Mouse (Mus musculus) T-helper 1 cell (primary cell): Measurements from ENCODE around the gene Rmnd1.

Source experiments
- in situ Hi-C: fragments of 300-600 bp; cut with MboI, MseI; formaldehyde crosslinking; loops from one replicate; pipeline ENCODE4 v1.15.1; 2025; ENCODE audit warnings: high pct_unique_total_duplicates

The Rmnd1 gene

DNA sequence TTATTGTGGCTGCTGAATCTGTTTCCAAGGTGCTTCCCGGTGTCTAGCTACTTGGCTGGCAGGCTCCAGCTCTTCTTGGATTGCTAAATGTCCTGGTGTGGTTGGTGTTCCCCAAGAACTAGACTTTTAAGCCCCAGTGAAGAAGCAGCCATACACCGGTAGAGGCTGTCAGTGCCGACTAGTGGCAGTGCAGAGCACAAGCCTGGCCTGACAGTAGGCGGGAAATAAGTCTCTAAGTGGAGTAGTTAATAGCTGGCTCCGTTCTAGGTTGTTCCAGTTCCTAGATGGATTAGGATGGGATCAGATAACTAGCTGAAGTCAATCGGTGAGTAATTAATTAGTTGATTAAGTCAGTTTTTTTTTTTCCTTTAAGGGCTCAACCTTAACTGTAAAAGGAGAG lies 40.3 kb downstream of the Rmnd1 start:
- in situ Hi-C loops: no loop called here

DNA sequence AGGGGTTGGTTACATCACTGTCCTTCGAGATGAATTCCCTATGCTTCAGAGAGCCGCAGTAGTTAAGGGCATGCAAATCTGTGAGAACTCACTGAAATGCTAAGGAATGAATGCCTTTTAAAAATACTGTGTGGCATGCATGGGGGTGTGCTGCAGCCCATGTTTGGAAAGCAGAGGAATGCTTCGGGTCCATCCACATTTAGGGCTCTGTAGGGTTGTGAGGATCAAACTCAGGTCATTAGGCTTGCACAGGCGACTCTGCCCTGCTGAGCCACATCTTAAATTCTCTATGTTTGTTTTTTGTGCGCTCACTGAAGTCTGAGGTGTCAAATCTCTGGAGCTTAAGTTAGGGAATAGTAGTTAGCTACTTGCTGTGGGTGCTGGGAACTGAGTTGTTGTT lies 41.1 kb downstream of the Rmnd1 start:
- in situ Hi-C loops: no loop called here

DNA sequence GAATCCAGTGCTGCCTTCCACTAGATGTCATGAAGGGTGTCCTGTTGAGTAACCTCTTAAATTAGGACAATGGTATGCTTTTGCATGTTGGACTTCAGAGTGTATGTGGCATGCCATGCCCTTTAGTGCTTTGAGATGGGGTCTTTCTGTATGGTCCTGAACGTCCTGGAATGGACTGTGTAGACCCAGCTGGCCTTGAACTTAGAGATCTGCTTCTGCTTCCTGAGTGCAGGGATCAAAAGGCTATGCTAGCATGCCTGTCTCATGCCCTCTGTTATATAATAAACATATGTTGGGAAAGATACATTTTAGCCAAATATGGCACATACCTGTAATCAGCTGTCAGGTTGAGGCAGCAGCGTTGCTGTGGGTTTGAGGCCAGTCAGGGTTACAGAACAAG lies 41.6 kb downstream of the Rmnd1 start:
- in situ Hi-C loops: no loop called here

DNA sequence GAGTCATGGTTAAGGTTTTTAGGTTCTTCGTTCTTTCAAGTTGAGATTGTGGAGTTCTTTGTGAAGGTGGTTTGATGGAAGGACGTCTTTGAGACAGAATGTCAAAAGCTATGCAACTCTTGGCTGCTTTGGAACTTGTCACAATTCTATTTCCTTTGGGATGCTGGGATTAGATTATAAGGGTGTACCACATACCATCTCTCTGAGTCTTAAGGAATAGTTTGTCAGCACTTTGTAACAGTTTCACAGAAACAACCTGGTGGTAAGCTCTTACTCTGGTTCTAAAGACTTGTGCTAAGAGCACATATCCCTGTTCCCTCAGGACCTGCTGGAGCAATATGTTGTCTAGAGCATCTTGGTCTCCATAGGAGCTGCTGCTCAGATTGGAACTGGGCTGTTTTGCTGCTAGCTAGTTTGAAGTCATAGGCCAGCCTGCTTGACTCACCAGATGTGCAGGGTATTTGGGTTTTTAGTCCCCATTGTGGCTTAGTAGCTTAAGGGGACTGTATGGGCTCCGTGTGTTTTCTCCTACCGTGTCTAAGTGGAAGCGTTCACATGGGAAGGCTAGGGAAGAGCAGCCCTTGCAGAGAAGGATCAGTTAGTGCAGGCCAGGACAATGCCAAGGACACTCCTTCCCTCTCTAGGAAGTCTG lies 42.6 kb downstream of the Rmnd1 start:
- in situ Hi-C loops: no loop called here

DNA sequence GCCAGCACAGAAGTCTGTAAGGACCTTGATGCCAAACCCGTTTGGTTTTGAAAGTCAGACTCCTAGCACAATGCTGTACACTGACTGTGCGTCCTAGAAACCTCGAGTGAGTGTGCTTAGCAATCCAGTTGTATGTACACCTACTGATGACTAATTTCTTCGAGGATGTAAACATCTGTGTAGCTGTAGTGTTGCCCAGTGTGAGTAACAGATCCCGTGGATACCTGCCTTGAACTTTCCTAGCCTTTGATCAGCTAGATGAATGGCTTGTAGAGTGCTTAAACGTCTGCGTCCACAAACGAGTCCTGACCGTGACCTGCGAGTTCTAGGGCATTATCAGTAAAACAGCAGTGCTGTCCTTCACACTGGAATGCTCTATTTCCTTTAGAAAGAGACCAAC lies 43.2 kb downstream of the Rmnd1 start:
- in situ Hi-C loops: no loop called here

DNA sequence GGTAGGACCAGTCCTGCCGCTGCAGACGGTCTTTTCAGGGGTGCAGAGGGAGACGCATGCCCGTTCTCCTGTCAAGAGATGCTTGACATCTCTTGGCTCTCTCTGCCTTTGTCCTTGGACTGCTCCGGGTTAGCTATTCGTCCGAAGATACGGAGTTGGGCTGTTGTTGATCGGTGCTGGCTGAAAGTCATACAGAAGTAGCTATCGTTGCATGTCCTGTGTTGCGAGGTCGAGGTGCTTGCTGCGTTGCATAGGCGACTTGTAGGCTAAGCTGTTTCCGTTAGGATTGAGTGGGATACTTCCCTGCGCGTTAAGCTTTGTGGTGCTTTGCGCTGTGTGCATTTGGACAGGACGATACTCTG lies 43.8 kb downstream of the Rmnd1 start:
- in situ Hi-C loops: no loop called here

DNA sequence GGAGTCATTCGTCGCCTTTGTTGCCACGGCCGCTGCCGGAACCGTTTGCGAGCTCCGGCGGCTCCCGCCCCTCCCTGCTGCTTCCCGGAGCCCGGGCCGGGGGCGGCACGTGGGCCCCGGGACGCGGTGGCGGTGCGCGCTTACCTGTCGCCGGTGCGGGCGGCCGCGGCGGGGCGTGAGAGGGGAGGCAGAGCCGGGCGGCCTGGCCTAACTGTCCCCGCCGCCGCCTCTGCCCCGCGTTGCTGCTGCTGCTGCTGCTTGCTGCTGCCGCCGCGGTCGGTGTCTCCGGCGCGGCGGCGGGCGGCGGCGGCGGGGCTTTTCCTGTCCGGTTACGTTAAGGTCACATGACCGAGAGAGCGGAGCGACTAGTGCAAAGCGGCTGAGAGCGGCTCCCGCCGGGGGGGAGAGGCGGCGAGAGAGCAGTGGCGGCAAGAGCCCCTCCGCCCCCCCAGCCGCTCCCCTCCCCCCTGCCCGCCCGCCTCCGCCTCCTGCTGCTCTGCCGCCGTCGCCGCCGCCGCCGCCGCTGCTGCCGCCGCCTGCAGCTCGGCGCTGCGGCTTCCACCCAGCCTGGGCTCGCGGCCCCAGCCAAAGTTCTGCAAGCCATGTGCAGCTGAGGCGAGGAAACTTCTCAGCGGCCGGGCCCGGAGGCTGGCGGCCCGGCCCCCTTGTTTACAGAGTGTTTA lies 44.3 kb downstream of the Rmnd1 start, which contains the start of gene Zbtb2:
TSS of gene Zbtb2 (minus strand) at position 408 of the 683 bp plus-strand sequence.
- in situ Hi-C loops: no loop called here

DNA sequence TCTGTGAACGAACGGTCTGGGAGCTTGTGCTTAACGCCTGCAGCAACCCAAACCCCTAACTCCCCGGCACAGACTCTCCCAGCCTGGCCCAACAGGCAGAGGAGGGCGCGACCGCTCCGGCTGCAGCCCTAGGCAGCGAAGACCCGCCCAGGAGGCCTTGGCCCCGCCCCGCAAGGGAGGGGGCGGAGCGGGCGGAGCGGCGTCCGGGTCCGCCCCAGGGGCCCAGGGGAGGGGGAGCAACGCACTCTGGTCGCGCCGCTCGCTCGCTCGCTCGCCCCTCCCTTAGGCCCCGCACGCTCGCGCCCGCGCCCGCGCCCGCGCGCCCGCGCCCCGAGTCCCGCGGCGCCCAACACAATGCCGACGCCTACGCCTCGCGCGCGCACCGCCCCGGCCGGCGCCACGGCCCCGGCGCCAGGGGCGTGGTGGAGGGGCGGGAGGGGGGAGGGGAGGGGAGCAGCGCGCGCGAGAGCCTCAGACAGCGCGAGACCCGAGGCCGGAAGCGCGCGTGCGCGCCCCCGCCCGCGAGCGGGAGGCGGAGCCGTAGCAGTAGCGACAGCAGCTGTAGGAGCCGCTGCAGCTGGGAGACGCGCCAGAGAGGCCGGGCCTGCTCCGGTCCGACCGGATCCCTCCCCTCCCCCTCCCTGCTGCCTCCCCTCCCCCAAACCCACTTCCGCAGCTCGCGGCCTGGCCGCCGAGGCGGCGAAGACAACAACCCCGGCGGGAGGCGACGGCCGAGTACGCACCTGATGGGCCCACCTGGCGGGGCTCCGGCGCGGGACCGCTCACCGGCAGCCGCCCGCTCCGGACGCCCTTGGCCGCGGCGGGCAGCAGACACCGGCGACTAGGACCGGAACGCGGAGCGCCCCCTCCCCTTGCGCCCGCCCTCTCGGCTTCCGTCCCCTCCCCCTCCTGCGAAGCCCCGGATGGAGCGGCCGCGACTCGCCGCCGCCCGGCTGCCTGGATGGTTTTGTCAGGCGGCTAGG lies 45.3 kb downstream of the Rmnd1 start:
- in situ Hi-C loops: no loop called here

DNA sequence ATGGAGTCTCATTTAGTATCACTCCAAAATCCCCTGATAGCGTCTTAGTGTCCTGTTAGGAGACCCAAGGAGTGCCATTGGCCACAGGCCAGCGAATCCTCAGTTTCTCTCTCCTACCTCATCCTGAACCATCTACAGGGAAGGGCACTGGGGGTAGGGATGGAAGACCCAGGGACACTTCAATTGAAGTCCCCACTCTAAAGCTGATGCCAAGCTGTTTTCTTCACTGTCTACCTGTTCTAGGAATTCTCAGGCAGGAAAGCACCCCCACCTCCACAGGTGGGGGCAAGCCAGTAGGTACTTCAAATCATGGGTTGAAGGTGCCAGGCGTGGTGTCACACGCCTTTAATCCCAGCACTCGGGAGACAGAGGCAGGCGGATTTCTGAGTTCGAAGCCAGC lies 47.9 kb downstream of the Rmnd1 start:
- in situ Hi-C loops: no loop called here

DNA sequence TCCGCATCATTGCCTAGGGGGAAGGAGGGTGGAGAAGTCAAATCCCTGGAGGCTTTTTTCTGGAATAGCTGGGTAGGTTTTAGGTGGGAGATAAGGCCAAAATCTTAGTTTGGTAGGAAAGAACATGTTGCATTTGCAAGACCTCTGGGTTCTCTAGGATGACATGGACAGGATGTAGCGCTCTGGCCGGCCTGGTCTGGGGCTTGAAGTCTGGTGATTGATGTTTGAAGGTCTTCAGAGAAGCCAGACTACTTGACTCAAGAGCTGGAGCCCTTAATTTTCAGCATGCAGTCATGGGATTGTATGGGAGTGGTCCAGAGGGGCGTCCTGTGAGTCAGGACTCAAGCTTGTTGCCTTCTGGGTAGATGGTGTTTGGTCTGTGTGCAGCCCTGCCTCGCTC lies 51.4 kb downstream of the Rmnd1 start:
- in situ Hi-C loops: no loop called here

DNA sequence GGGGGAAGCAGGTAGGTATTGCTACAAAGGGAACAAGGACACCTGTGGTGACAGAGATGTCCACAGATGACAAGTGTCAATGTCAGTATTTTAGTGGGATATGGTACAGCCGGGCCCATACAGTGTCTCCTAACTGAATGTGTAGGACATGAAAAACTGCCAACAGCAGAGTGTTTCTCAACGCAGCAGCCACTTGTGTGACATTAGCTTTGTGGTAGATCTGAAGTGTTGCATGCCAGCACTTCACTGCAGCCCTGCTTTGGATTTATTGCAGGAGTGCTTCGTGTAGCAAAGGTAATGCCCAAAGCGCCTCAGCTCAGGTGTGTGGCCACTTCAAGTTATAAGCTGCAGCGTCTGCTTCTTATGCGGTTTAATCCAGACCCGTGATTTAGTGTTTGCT lies 55.3 kb downstream of the Rmnd1 start:
- in situ Hi-C loops: no loop called here

DNA sequence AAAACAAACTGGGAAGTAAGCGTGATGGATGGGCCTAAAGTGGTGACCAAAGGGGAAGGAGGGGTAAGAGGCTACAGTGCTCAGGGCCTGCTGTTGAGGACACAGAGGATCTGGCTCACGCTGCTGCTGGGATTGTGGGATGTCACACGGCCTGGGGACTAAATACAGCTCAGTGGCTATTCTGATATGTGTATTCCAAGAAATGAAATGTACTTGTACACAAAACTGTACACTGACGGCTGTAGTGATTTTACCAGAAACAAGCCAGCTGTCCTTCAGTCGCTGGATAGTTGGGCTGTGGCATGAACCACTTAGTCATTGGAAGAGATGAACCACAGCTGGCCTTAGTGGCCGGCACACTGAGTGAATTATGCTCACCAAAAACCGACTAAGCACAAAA lies 55.7 kb downstream of the Rmnd1 start:
- in situ Hi-C loops: no loop called here

DNA sequence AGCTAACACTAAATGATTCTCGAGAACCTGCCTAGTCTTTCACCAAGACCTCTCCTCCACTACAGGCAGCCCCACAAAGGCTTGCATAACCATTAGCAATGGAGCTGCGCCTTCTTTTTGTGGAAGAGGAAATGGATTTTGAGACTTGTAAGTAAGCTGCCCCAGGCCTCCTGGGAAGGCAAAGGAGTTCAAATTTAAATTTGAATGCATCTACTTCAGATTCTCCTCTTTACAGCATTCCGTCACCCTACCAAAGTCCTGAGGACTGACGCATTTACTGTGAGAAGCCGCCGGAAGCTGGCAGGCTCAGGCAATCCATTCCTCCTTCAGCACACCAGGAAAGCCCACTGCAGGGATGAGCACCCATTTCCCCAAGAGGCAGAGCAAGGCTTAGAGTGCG lies 56.9 kb downstream of the Rmnd1 start:
- in situ Hi-C loops: no loop called here

DNA sequence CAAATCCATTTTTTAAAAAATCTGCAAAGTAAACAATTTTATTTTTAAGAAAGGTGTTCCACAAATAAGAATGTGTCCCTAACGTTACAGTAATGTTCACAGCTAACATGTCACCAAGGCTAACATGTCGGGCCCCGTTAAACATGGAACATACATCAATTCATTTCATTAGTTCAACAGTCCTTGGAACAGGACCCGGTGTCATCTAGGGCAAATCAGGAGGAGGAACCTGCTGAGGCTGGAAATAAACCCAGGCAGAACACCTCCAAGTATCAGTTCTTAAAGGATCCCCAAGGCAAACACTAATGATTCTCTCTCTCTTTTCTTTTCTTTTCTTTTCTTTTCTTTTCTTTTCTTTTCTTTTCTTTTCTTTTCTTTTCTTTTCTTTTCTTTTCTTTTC lies 57.5 kb downstream of the Rmnd1 start:
- in situ Hi-C loops: no loop called here

DNA sequence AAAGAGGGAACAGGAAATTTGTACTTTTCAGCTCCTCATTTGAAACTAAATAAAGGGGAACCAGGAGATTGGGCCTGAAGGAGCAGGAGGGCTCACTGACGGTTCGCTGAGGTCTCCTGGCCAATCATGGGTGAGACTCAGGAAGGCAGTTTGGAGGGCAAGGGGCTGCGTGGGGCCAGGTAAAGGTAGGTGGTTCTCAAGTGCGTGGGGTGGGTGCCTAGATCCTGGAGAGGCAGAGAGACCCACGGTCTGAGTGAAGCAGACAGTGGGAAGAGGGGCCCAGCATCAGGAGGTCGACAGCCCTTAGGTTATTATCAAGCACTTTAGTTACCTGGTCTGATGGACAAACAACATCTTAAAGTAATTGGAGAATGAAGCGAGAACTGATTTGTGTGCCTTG lies 57.9 kb downstream of the Rmnd1 start:
- in situ Hi-C loops: no loop called here

DNA sequence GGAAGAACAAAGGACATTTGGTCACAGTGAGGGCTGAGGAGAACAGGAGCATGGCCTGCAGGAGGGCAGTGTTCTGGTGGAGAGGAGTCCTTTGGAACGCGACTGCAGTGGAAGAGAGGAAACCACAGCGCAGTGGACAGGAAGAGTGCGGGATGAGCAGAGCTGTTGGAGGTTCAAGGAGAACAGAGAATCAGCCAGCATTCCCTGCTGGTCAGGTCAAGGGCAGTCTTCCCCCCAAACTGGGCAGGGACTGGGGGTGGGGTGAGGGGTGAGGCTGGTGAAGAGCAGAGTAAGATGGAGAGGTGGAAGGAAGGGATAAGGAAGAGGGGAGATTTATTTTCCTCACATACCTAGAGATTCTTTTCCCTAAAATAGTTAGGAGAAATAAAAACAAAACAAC lies 58.6 kb downstream of the Rmnd1 start:
- in situ Hi-C loops: no loop called here

DNA sequence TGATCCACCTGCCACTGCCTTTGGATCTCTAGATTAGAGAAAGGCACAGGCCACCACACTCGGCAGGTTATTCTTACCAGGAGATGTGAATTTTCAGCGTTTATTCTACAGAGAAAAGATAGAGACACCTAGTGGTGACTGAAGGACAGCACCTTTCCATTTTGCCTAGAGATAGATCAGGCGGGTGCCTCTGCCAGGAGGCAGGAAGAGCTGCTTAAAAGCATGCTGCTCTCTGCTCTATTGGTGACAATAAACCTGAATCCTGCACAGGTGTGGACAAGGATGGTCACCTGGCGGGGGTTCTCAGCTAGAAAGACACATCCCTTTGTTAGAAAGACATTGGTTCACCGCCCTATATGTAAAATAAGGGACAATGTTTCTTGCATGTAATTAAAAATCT lies 60.2 kb downstream of the Rmnd1 start:
- in situ Hi-C loops: no loop called here

DNA sequence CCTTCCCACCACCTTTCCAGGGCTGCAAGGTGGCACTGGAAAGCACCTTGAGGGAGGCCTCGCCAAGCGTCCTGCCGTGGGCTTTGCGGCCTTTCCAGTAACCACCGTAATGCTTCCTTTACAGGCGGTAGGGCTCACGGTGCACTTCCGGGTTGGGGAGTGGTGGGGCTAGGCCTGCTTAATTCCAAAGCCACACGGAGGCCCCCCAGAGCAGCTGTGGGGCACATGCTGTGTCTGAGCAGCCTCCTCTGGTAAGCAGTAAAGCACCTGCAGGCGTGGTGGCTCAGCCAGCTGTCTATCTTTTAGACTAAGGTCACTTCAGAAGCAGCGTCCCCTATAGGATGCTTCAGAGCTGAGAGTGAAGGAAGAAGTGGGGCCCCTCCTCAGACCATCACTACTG lies 62.1 kb downstream of the Rmnd1 start:
- in situ Hi-C loops: no loop called here

DNA sequence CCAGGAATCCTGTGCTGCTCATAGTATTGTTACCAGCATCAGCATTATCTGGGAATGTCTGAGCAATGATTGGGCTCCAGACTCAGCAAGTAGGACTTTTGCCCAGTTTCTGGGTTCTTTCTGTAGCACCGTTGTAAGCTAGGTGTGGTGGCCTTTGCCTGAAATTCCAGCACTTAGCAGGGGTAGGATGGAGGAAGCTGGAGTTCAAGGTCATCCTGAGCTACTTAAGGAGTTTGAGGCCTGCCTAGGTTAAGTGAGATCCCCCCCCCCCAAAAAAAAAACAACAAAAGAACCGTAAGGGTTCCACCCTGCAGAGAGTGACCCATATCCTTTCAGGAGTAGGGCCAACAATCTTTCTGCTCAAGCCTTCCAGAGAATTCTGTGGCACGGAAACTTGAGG lies 67.6 kb downstream of the Rmnd1 start:
- in situ Hi-C loops: no loop called here

DNA sequence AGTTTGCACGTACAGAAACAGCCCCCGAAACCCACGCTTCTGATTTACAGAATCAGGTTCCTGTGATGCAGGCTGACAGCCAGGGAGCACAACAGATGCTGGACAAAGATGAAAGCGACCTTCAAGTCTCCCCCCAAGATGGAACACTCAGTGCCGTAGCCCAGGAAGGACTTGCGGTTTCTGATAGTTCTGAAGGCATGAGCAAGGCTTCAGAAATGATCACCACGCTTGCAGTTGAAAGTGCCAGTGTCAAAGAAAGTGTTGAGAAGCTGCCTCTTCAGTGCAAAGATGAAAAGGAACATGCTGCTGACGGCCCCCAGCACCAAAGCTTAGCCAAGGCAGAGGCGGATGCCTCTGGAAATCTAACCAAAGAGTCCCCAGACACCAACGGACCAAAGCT lies 74.8 kb downstream of the Rmnd1 start:
- in situ Hi-C loops: no loop called here

DNA sequence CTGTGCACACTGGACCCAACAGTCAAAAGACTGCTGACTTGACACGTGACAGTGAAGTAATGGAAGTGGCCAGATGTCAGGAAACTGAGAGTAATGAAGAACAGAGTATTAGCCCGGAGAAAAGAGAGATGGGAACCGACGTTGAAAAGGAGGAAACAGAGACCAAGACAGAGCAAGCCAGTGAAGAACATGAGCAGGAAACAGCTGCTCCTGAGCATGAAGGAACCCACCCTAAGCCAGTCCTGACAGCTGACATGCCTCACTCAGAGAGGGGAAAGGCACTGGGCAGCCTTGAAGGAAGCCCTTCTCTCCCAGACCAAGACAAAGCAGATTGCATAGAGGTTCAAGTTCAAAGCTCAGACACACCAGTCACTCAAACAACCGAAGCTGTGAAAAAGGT lies 75.5 kb downstream of the Rmnd1 start:
- in situ Hi-C loops: no loop called here

DNA sequence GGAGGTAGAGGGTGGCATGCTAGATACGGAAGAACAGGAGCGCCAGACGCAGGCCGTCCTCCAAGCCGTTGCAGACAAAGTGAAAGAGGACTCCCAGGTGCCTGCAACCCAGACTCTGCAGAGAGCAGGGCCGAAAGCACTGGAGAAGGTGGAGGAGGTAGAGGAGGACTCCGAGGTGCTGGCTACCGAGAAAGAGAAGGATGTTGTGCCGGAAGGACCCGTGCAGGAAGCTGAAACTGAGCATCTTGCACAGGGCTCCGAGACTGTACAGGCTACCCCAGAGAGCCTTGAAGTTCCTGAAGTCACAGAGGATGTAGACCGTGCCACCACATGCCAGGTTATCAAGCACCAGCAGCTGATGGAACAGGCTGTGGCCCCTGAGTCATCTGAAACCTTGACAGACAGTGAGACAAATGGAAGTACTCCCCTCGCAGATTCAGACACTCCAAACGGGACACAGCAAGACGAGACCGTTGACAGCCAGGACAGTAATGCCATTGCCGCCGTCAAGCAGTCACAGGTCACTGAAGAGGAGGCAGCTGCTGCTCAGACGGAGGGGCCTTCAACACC lies 76.2 kb downstream of the Rmnd1 start:
- in situ Hi-C loops: no loop called here
